Mouse (Mus musculus): ENCODE measurements at regions not wholly inside any gene's neighbourhood (a gene's known extent, or its start where the extent isn't known, plus 50 kb on each side); places are given as distances from the start of the nearest gene placed in this dataset.

DNA sequence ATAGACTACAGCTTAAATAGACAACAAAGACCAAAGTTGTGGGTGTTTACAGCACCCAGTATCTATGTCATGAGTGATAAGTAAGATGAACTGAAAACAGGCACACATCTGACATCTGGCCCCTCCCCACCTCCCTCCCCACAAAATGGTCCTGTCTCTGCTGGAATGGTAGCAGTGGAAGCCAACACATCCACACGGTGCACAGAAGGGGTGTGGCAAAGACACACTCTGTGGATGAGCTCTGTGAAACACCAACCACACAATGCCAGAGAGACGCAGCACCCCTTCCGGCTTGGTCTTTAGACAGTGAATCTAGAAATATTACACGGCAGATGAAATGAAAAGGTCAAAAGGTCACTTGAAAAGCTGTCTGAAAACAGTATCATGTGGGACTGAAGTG lies 85.6 kb downstream of the Fgf18 start:
- H3K36me3 ChIP-seq (ENCODE audit: control insufficient read depth, insufficient read depth): no peaks in the 10 kb centered on the region
- H3ac ChIP-seq (ENCODE audit: control insufficient read depth, insufficient read length, low read depth): no peak overlapping the region
- H3K4me3 ChIP-seq (ENCODE audit: insufficient read depth, poor library complexity, severe bottlenecking): no peak overlapping the region
- no peaks in the 10 kb centered on the region for H3K79me2 ChIP-seq (ENCODE audit: control insufficient read depth, insufficient read depth)
- peaks cover 3% of the 10 kb centered on the region for H3K27me3 ChIP-seq (ENCODE audit: control insufficient read depth, insufficient read depth, insufficient read length)
- TF ChIP-seq FOSL1 (IDR thresholded peaks at IDR 0.05; ENCODE audit: insufficient read depth, low read length, poor library complexity, severe bottlenecking): no peak
- no peak for TF ChIP-seq CTCF (IDR thresholded peaks at IDR 0.05; ENCODE audit: control insufficient read depth, insufficient read depth, insufficient read length)
- no peak for TF ChIP-seq MYOG (IDR thresholded peaks at IDR 0.05; ENCODE audit: control insufficient read depth, extremely low read depth, insufficient read length)
- TF ChIP-seq MAX (IDR thresholded peaks at IDR 0.05): no peak
- TF ChIP-seq MYOD1 (IDR thresholded peaks at IDR 0.05; ENCODE audit: control insufficient read depth, insufficient read length, low read depth): no peak
- TF ChIP-seq USF1 (IDR thresholded peaks at IDR 0.05; ENCODE audit: low read depth): no peak
- no peak for TF ChIP-seq CEBPB (IDR thresholded peaks at IDR 0.05; ENCODE audit: low read depth)
- no peaks in the 10 kb centered on the region for H3K79me3 ChIP-seq (ENCODE audit: low read depth)

DNA sequence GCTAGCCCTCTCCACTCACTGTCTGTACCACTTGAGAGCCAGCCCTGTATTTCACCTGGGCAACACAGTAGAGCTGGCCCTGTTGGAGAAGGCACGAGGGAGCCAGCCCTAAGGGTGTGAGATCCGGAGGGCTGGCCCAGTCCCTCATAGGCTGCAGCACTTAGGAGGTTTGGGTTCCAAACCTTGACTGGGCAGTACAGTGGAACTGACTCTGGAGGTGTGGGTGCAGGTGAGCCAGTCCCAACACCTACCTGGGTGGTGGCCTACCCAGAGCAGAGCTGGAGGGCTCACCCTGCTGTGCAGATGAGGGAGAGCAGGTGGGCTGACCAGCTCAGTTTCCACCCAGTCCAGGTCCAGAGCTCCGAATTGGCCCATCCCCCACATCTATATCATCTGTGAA lies 86.8 kb downstream of the Fgf18 start:
- H3K36me3 ChIP-seq (ENCODE audit: control insufficient read depth, insufficient read depth): no peaks in the 10 kb centered on the region
- H3K27me3 ChIP-seq (ENCODE audit: control insufficient read depth, insufficient read depth, insufficient read length): peaks cover 6% of the 10 kb centered on the region
- no peak for TF ChIP-seq MYOG (IDR thresholded peaks at IDR 0.05; ENCODE audit: control insufficient read depth, extremely low read depth, insufficient read length)
- TF ChIP-seq CEBPB (IDR thresholded peaks at IDR 0.05; ENCODE audit: low read depth): no peak
- no peak for TF ChIP-seq MAX (IDR thresholded peaks at IDR 0.05)
- no peak for TF ChIP-seq CTCF (IDR thresholded peaks at IDR 0.05; ENCODE audit: control insufficient read depth, insufficient read depth, insufficient read length)
- no peak for TF ChIP-seq MYOD1 (IDR thresholded peaks at IDR 0.05; ENCODE audit: control insufficient read depth, insufficient read length, low read depth)
- TF ChIP-seq FOSL1 (IDR thresholded peaks at IDR 0.05; ENCODE audit: insufficient read depth, low read length, poor library complexity, severe bottlenecking): no peak
- no peak for TF ChIP-seq USF1 (IDR thresholded peaks at IDR 0.05; ENCODE audit: low read depth)
- no peaks in the 10 kb centered on the region for H3K79me2 ChIP-seq (ENCODE audit: control insufficient read depth, insufficient read depth)
- no peak overlapping the region for H3ac ChIP-seq (ENCODE audit: control insufficient read depth, insufficient read length, low read depth)
- H3K4me3 ChIP-seq (ENCODE audit: insufficient read depth, poor library complexity, severe bottlenecking): no peak overlapping the region
- no peaks in the 10 kb centered on the region for H3K79me3 ChIP-seq (ENCODE audit: low read depth)

DNA sequence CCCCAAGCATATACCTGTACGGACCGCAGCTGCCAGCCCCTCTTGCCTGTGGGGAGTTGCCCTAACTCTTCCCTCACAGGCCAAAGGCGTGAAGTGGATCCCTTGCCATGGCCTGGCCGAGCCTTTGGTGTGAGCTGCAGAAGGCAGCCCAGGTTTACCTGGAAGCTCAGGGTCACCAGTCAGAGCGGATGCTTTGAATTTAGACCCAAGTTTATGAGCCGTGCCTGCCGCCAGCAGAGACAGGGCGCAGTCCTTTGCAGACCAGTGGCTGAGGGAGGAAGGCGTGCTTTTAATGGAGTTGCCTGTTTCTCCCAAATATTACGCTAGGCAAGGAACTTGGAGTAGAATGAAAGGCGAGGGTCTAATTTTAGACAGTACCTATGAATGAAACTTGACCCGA lies 97.0 kb downstream of the Fgf18 start:
- no peaks in the 10 kb centered on the region for H3K79me3 ChIP-seq (ENCODE audit: low read depth)
- H3K36me3 ChIP-seq (ENCODE audit: control insufficient read depth, insufficient read depth): no peaks in the 10 kb centered on the region
- no peak for TF ChIP-seq MYOG (IDR thresholded peaks at IDR 0.05; ENCODE audit: control insufficient read depth, extremely low read depth, insufficient read length)
- no peak for TF ChIP-seq USF1 (IDR thresholded peaks at IDR 0.05; ENCODE audit: low read depth)
- TF ChIP-seq CTCF (IDR thresholded peaks at IDR 0.05; ENCODE audit: control insufficient read depth, insufficient read depth, insufficient read length): no peak
- no peak for TF ChIP-seq MYOD1 (IDR thresholded peaks at IDR 0.05; ENCODE audit: control insufficient read depth, insufficient read length, low read depth)
- TF ChIP-seq MAX (IDR thresholded peaks at IDR 0.05): no peak
- no peak for TF ChIP-seq FOSL1 (IDR thresholded peaks at IDR 0.05; ENCODE audit: insufficient read depth, low read length, poor library complexity, severe bottlenecking)
- no peak for TF ChIP-seq CEBPB (IDR thresholded peaks at IDR 0.05; ENCODE audit: low read depth)
- H3ac ChIP-seq (ENCODE audit: control insufficient read depth, insufficient read length, low read depth): no peak overlapping the region
- H3K79me2 ChIP-seq (ENCODE audit: control insufficient read depth, insufficient read depth): no peaks in the 10 kb centered on the region
- peaks cover 19% of the 10 kb centered on the region for H3K27me3 ChIP-seq (ENCODE audit: control insufficient read depth, insufficient read depth, insufficient read length)
- no peak overlapping the region for H3K4me3 ChIP-seq (ENCODE audit: insufficient read depth, poor library complexity, severe bottlenecking)

DNA sequence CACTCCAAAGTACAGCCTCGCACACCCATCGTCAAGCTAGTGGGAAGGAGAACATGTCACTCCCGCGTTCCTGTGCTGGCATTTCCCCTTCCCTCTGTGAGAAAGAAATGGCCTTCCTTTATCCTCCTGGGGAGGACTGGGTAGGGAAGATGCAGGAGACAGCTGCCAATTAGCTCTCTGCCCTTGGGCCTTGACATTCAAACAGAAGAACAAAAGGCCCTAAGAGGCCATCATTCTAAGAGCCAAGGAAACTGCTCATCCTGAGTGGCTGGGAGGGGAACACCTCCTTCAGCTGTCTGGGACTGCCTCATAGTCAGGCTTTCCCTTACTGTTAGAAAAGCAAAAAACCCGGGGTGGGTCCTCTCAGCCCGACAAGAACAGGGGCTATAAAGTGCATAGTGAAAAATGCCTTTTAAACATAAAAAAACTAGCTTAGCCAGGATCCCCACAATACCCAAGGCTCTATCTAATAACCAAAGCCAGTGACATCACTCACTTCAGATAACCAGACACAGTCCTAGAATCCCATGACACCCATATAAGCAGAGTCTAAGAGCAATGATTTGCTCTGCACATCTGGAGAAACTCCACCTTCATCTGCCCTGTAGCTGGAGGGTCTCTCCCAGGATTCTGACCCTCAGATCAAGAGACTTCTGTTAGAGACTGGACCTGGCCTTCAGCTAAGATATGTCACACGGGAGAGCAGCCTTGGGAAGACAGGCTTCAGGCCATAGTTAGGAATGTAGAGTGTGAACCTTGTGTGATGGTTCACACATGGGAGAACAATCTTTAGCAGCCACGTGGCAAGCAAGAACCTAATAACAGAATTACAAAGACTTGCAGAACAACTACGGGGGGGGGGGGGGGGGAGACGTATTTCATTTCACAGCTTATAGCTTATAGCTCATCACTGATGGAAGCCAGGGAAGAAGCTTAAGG lies 107.1 kb downstream of the Fgf18 start:
- TF ChIP-seq CEBPB (IDR thresholded peaks at IDR 0.05; ENCODE audit: low read depth): no peak
- no peak overlapping the region for H3K4me3 ChIP-seq (ENCODE audit: insufficient read depth, poor library complexity, severe bottlenecking)
- H3K27me3 ChIP-seq (ENCODE audit: control insufficient read depth, insufficient read depth, insufficient read length): peaks cover 10% of the 10 kb centered on the region
- no peaks in the 10 kb centered on the region for H3K79me3 ChIP-seq (ENCODE audit: low read depth)
- no peaks in the 10 kb centered on the region for H3K79me2 ChIP-seq (ENCODE audit: control insufficient read depth, insufficient read depth)
- H3K36me3 ChIP-seq (ENCODE audit: control insufficient read depth, insufficient read depth): no peaks in the 10 kb centered on the region
- no peak overlapping the region for H3ac ChIP-seq (ENCODE audit: control insufficient read depth, insufficient read length, low read depth)

DNA sequence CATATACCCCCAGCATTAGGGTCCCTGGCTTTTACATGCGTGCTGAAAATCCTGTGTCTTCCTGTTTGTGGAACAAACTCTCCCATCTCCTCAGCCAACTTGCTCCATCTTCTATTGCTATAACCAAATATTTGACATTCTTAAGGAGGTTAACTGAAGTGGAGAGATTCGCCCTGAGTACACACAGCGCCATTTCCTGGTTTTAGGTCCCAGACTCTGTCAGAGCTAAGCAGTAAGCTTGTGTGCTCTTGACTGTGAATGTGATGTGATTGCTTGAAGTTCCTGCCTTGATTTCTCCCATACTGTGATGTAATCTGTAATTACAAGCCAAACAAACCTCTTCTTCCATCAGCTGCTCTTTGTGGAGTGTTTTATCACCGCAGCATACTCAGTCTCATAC lies 110.8 kb downstream of the Fgf18 start:
- no peak for TF ChIP-seq FOSL1 (IDR thresholded peaks at IDR 0.05; ENCODE audit: insufficient read depth, low read length, poor library complexity, severe bottlenecking)
- no peak for TF ChIP-seq MYOG (IDR thresholded peaks at IDR 0.05; ENCODE audit: control insufficient read depth, extremely low read depth, insufficient read length)
- no peak for TF ChIP-seq MYOD1 (IDR thresholded peaks at IDR 0.05; ENCODE audit: control insufficient read depth, insufficient read length, low read depth)
- TF ChIP-seq USF1 (IDR thresholded peaks at IDR 0.05; ENCODE audit: low read depth): no peak
- no peak for TF ChIP-seq MAX (IDR thresholded peaks at IDR 0.05)
- no peak for TF ChIP-seq CTCF (IDR thresholded peaks at IDR 0.05; ENCODE audit: control insufficient read depth, insufficient read depth, insufficient read length)
- TF ChIP-seq CEBPB (IDR thresholded peaks at IDR 0.05; ENCODE audit: low read depth): no peak
- Histone ChIP-seq H3K79me3 (ENCODE audit: low read depth) (no peaks in the 10 kb centered on the region), H3K36me3 (ENCODE audit: control insufficient read depth, insufficient read depth) (no peaks in the 10 kb centered on the region), H3ac (ENCODE audit: control insufficient read depth, insufficient read length, low read depth) (no peak overlapping the region), H3K4me3 (ENCODE audit: insufficient read depth, poor library complexity, severe bottlenecking) (no peak overlapping the region), H3K27me3 (ENCODE audit: control insufficient read depth, insufficient read depth, insufficient read length) (peaks cover 14% of the 10 kb centered on the region), H3K79me2 (ENCODE audit: control insufficient read depth, insufficient read depth) (no peaks in the 10 kb centered on the region)

DNA sequence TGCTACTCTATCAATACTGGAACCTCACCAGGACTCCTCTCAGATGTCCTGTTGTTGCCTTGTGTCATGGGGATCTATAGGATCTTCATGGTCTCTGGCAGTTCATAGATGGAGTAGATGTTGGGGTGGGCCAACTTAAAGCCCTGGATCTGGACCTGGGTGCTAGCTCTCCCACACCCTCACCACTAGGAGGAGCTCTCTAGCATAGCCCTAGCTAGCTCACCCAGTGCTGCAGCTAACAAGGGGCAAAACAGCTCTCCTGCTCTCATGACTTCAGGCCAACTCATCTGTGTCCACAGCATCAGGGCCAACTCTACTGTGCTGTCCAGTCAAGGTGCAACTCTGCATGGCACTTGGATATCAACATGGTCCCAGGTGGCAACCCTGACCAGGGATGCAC lies 118.3 kb downstream of the Fgf18 start:
- Histone ChIP-seq H3K27me3 (ENCODE audit: control insufficient read depth, insufficient read depth, insufficient read length) (peaks cover 4% of the 10 kb centered on the region), H3ac (ENCODE audit: control insufficient read depth, insufficient read length, low read depth) (no peak overlapping the region), H3K79me3 (ENCODE audit: low read depth) (no peaks in the 10 kb centered on the region), H3K36me3 (ENCODE audit: control insufficient read depth, insufficient read depth) (no peaks in the 10 kb centered on the region), H3K79me2 (ENCODE audit: control insufficient read depth, insufficient read depth) (no peaks in the 10 kb centered on the region), H3K4me3 (ENCODE audit: insufficient read depth, poor library complexity, severe bottlenecking) (no peak overlapping the region)
- no peak for TF ChIP-seq CTCF (IDR thresholded peaks at IDR 0.05; ENCODE audit: control insufficient read depth, insufficient read depth, insufficient read length)
- TF ChIP-seq FOSL1 (IDR thresholded peaks at IDR 0.05; ENCODE audit: insufficient read depth, low read length, poor library complexity, severe bottlenecking): no peak
- no peak for TF ChIP-seq MYOG (IDR thresholded peaks at IDR 0.05; ENCODE audit: control insufficient read depth, extremely low read depth, insufficient read length)
- TF ChIP-seq MAX (IDR thresholded peaks at IDR 0.05): no peak
- no peak for TF ChIP-seq CEBPB (IDR thresholded peaks at IDR 0.05; ENCODE audit: low read depth)
- no peak for TF ChIP-seq USF1 (IDR thresholded peaks at IDR 0.05; ENCODE audit: low read depth)
- TF ChIP-seq MYOD1 (IDR thresholded peaks at IDR 0.05; ENCODE audit: control insufficient read depth, insufficient read length, low read depth): no peak

Measured in C2C12 (cell line).